Mouse (Mus musculus): ENCODE data around the gene Siah2. TPM values are rescaled to one million over a fixed set of nuclear protein-coding genes. Genes with fewer than 3 reads are reported as not detected.

Siah2 gene
- polyA plus RNA-seq, 1 experiment from 2014 or later: 4.1 TPM

DNA sequence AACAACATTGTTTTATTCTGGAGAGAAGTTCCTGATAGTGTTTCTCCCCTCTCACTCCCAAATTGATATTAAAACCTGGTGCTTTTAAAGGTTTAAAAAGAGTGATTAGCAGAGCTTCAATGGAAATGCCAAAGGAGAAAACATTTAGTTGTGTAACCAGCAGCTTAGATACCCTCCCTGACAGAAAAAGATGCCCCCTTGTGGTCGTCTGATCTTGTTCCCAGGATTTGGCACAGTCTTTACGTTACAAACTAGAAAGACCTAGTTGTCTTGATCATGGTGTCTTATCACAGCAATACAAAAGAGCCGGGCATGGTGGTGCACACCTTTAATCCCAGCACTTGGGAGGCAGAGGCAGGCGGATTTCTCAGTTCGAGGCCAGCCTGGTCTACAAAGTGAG is 38.3 kb downstream of the Siah2 start:
- H3K4me3 ChIP-seq (ENCODE audit: low read depth, low read length): no peak overlapping the region
- peak; percentile 19 for DNase-seq (ENCODE audit: low spot score)
- no peaks in the 10 kb centered on the region for H3K4me1 ChIP-seq (ENCODE audit: control insufficient read depth, insufficient read depth, low read length)
- WGBS: 69% methylated on average over 5 of the region's 5 CpGs
- no peaks in the 10 kb centered on the region for H3K27me3 ChIP-seq (ENCODE audit: control insufficient read depth, insufficient read depth, low read length)
- H3K36me3 ChIP-seq (replicated peaks; ENCODE audit: control insufficient read depth, insufficient read depth, low read depth, low read length): no peaks in the 10 kb centered on the region
- no peak overlapping the region for H3K27ac ChIP-seq (replicated peaks; ENCODE audit: low read depth, low read length)
- ATAC-seq (replicated peaks; ENCODE audit: insufficient number of reproducible peaks, low FRiP score, low TSS enrichment, low read depth): no peak
- H3K4me2 ChIP-seq (ENCODE audit: low read depth, low read length): no peak overlapping the region
- no peak overlapping the region for H3K9ac ChIP-seq (replicated peaks; ENCODE audit: low read length)
- no peaks in the 10 kb centered on the region for H3K9me3 ChIP-seq (replicated peaks; ENCODE audit: control insufficient read depth, low read length)

DNA sequence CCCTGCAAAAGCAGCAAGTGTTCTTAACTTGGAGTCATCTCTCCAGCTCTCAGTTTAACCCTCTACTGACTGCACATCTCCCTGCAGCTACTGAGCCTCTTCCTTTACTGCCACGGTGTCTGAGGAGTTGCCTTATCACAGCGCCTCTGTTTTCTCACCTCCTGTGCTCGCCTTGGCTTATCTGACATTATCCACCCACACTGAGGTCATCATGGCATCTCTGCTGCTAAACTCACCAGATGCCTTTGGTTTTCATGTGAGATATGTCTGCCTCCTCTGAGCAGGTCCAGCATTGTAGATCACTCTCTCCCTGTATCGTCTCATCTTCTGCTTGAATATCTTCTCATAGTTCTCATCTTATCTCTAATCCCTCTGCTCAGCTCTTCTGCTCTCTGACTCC is 41.9 kb downstream of the Siah2 start:
- no peak overlapping the region for H3K27ac ChIP-seq (replicated peaks; ENCODE audit: low read depth, low read length)
- no peak overlapping the region for H3K9ac ChIP-seq (replicated peaks; ENCODE audit: low read length)
- H3K4me1 ChIP-seq (ENCODE audit: control insufficient read depth, insufficient read depth, low read length): no peaks in the 10 kb centered on the region
- no peak for DNase-seq (ENCODE audit: low spot score)
- no peaks in the 10 kb centered on the region for H3K9me3 ChIP-seq (replicated peaks; ENCODE audit: control insufficient read depth, low read length)
- H3K4me2 ChIP-seq (ENCODE audit: low read depth, low read length): no peak overlapping the region
- 81% methylated on average over 4 of the region's 4 CpGs for WGBS
- no peaks in the 10 kb centered on the region for H3K36me3 ChIP-seq (replicated peaks; ENCODE audit: control insufficient read depth, insufficient read depth, low read depth, low read length)
- no peaks in the 10 kb centered on the region for H3K27me3 ChIP-seq (ENCODE audit: control insufficient read depth, insufficient read depth, low read length)
- no peak for ATAC-seq (replicated peaks; ENCODE audit: insufficient number of reproducible peaks, low FRiP score, low TSS enrichment, low read depth)
- no peak overlapping the region for H3K4me3 ChIP-seq (ENCODE audit: low read depth, low read length)

DNA sequence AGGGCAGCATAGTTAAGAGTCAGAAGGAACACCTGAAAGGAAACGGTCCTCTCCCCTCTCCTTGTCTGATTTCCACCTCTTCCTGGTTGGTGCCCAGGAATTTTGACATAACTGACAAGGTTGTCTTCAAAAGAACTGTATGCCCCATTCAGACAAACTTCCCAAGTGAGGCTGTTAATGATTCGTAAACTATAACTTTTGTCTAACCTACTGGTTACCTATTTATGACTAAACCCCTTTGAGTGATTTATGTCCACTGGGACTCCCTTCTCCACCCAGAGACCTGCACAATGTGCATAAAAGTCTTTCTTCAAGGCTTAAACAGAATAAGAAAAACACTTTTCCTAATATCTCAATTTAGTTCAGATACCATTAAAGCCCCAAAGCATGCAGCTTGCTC is 45.0 kb downstream of the Siah2 start:
- Histone ChIP-seq H3K27me3 (ENCODE audit: control insufficient read depth, insufficient read depth, low read length) (no peaks in the 10 kb centered on the region), H3K4me2 (ENCODE audit: low read depth, low read length) (no peak overlapping the region), H3K4me1 (ENCODE audit: control insufficient read depth, insufficient read depth, low read length) (no peaks in the 10 kb centered on the region), H3K9ac (replicated peaks; ENCODE audit: low read length) (no peak overlapping the region), H3K36me3 (replicated peaks; ENCODE audit: control insufficient read depth, insufficient read depth, low read depth, low read length) (no peaks in the 10 kb centered on the region), H3K9me3 (replicated peaks; ENCODE audit: control insufficient read depth, low read length) (no peaks in the 10 kb centered on the region), H3K4me3 (ENCODE audit: low read depth, low read length) (no peak overlapping the region), H3K27ac (replicated peaks; ENCODE audit: low read depth, low read length) (no peak overlapping the region)
- ATAC-seq (replicated peaks; ENCODE audit: insufficient number of reproducible peaks, low FRiP score, low TSS enrichment, low read depth) (no peak), DNase-seq (ENCODE audit: low spot score) (no peak)
- 87% methylated on average over 2 of the region's 2 CpGs for WGBS

DNA sequence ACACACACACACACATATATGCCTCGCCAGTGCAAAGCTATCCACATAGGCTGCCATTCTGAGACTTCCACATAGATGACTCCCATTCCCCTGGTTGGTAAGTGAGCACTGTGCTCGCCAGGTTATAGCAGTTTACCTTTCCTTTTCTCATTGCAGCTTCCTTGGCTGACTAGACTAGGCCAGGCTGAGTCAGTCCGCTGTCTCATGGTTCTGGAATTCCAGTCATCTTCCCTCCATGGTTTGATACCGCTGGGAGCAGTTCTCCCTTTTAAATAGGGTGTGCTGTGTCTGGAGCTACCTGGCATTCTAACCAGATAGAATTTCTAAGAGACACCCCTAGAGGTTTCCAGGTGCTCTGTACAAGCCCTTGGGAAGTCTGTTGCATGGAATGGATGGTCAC is 46.0 kb downstream of the Siah2 start:
- H3K9ac ChIP-seq (replicated peaks; ENCODE audit: low read length): no peak overlapping the region
- H3K36me3 ChIP-seq (replicated peaks; ENCODE audit: control insufficient read depth, insufficient read depth, low read depth, low read length): no peaks in the 10 kb centered on the region
- 77% methylated on average over 4 of the region's 4 CpGs for WGBS
- H3K4me1 ChIP-seq (ENCODE audit: control insufficient read depth, insufficient read depth, low read length): no peaks in the 10 kb centered on the region
- DNase-seq (ENCODE audit: low spot score) (no peak), ATAC-seq (replicated peaks; ENCODE audit: insufficient number of reproducible peaks, low FRiP score, low TSS enrichment, low read depth) (no peak)
- no peak overlapping the region for H3K27ac ChIP-seq (replicated peaks; ENCODE audit: low read depth, low read length)
- no peak overlapping the region for H3K4me3 ChIP-seq (ENCODE audit: low read depth, low read length)
- no peaks in the 10 kb centered on the region for H3K9me3 ChIP-seq (replicated peaks; ENCODE audit: control insufficient read depth, low read length)
- no peaks in the 10 kb centered on the region for H3K27me3 ChIP-seq (ENCODE audit: control insufficient read depth, insufficient read depth, low read length)
- H3K4me2 ChIP-seq (ENCODE audit: low read depth, low read length): no peak overlapping the region

DNA sequence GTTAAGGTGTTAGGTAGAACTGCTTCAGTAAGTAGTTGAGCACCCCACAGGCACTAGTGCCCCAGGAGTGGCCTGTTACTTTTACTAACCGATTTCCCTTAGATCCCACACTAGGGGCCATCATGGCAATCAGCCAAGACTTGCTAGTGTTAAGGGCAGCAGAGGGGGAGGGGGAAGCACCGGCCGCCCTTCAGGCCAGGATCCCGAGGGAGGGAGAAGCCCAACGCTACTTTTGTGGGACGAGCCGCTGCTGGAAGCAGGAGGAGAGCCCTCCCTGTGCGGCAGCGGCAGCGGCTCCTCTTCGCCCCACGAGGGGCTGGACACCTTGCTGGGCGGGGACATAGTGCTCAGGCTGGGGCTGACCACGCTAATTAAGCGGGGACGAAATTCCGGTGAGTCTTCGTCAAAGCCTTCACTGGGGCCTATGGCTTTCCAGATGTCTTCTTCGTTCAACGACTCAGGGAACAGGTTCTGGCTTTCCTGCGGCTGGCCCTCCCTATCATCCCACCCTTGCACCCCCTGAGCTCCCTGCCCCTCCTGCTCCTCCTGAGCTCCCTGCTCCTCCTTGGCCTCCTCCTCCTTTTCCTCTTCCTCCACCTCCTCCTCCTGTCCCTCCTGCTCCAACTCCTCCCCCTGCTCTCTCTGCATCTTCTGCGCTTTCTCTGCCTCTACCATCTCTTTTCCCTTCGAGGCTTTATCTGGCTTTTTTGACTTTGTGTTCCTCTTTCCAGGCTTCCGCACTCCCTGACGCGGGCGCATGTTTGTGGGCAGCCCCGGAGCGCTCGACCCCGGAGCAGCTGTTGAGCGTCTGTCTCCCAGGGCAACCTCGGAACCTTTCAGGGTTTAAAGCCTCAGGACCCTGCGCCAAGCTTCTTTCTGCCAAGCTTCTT is 55.5 kb downstream of the Siah2 start, which contains the start of gene Erich6:
Gene Erich6, minus strand, starts transcription at position 802 of the 890 bp plus-strand sequence.
- Histone ChIP-seq H3K4me2 (ENCODE audit: low read depth, low read length) (peak within 1 kb of the TSS; percentile 88), H3K27ac (replicated peaks; ENCODE audit: low read depth, low read length) (no peak within 1 kb of the TSS), H3K9ac (replicated peaks; ENCODE audit: low read length) (peak within 1 kb of the TSS; percentile 52), H3K9me3 (replicated peaks; ENCODE audit: control insufficient read depth, low read length) (no peaks in the 10 kb centered on the region), H3K4me1 (ENCODE audit: control insufficient read depth, insufficient read depth, low read length) (no peaks in the 10 kb centered on the region), H3K27me3 (ENCODE audit: control insufficient read depth, insufficient read depth, low read length) (no peaks in the 10 kb centered on the region), H3K4me3 (ENCODE audit: low read depth, low read length) (peak within 1 kb of the TSS; percentile 45), H3K36me3 (replicated peaks; ENCODE audit: control insufficient read depth, insufficient read depth, low read depth, low read length) (no peaks in the 10 kb centered on the region)
- peak; percentile 63 for DNase-seq (ENCODE audit: low spot score)
- peak; percentile 87 for ATAC-seq (replicated peaks; ENCODE audit: insufficient number of reproducible peaks, low FRiP score, low TSS enrichment, low read depth)
- WGBS: under 1% methylated on average over 34 of the region's 34 CpGs

DNA sequence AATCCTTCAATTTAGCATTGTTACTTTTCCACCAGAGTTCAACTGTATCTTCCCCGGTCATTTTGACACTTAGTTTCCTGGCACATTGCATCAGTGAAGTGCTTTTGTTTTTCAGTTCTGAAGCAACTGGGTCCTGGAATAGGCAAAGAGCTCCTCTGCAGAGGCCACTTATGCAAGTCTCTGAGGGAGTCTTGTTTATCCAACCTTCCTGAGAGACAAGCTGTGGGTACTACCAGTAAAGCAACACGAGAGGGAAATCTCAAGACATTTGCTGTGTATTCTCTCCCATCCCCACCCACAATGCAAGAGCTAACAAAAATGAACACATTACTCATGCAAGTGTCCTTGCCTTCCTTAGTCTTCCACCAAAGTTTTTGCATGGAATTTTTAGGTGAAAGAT is 60.5 kb downstream of the Siah2 start:
- Histone ChIP-seq H3K4me3 (ENCODE audit: low read depth, low read length) (no peak overlapping the region), H3K4me1 (ENCODE audit: control insufficient read depth, insufficient read depth, low read length) (no peaks in the 10 kb centered on the region), H3K4me2 (ENCODE audit: low read depth, low read length) (no peak overlapping the region), H3K9ac (replicated peaks; ENCODE audit: low read length) (no peak overlapping the region), H3K27ac (replicated peaks; ENCODE audit: low read depth, low read length) (no peak overlapping the region), H3K9me3 (replicated peaks; ENCODE audit: control insufficient read depth, low read length) (no peaks in the 10 kb centered on the region), H3K36me3 (replicated peaks; ENCODE audit: control insufficient read depth, insufficient read depth, low read depth, low read length) (no peaks in the 10 kb centered on the region), H3K27me3 (ENCODE audit: control insufficient read depth, insufficient read depth, low read length) (no peaks in the 10 kb centered on the region)
- ATAC-seq (replicated peaks; ENCODE audit: insufficient number of reproducible peaks, low FRiP score, low TSS enrichment, low read depth): no peak
- WGBS: 88% methylated on average over 2 of the region's 2 CpGs
- no peak for DNase-seq (ENCODE audit: low spot score)

DNA sequence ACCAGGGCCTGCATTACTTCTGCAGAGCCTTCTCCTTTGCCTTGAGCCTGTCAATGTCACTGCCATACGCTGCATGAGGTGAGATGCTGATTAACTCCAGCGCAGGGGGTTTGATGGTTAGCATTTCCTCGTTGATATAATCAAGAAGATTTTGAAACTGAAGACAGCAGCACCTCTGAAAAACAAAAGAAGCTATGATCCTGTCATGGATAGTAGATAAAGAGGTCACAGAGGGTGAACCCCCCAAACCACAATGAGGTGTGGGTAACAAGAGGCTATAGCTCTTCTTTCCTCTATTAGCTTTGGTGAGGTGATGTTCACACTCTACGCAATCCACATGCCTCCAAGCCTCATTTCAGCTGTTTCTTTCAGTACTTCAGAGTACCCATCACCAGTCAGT is 67.2 kb downstream of the Siah2 start:
- no peaks in the 10 kb centered on the region for H3K36me3 ChIP-seq (replicated peaks; ENCODE audit: control insufficient read depth, insufficient read depth, low read depth, low read length)
- WGBS: 87% methylated on average over 4 of the region's 4 CpGs

More for the DNA sequence above, 67.2 kb downstream of the Siah2 start:
- no peak overlapping the region for H3K27ac ChIP-seq (replicated peaks; ENCODE audit: low read depth, low read length)
- H3K9ac ChIP-seq (replicated peaks; ENCODE audit: low read length): no peak overlapping the region
- no peaks in the 10 kb centered on the region for H3K4me1 ChIP-seq (ENCODE audit: control insufficient read depth, insufficient read depth, low read length)
- no peak overlapping the region for H3K4me2 ChIP-seq (ENCODE audit: low read depth, low read length)
- DNase-seq (ENCODE audit: low spot score) (no peak), ATAC-seq (replicated peaks; ENCODE audit: insufficient number of reproducible peaks, low FRiP score, low TSS enrichment, low read depth) (no peak)
- H3K27me3 ChIP-seq (ENCODE audit: control insufficient read depth, insufficient read depth, low read length): no peaks in the 10 kb centered on the region
- H3K9me3 ChIP-seq (replicated peaks; ENCODE audit: control insufficient read depth, low read length): no peaks in the 10 kb centered on the region
- no peak overlapping the region for H3K4me3 ChIP-seq (ENCODE audit: low read depth, low read length)

Measured in embryonic facial prominence, embryonic 11.5 days (tissue).